In the genomic region with DNA sequence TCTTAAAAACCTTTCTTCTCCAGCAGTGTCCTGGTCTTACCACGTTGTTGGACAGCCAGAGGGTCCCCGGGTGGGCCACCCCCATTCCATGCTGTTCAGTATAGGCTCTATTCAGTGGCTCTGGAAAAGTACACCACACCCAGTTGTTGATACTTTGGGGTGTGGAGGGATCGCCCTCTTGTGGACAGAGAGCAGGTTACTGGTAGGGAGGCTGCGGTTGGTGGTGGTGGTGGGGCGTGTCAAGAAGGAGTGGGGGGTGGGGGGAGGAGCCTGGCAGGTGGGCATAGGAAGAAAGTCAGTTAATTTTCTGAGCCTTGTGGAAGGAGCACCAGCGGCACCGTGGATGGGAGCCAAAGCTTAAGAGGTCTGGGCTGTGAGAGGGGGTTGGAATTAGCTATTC, we compare ENCODE assay signal across 8 mouse cellular contexts. TPM values are rescaled to one million over a fixed set of nuclear protein-coding genes. Genes with fewer than 3 reads are reported as not detected.
DNase-seq lines count a peak whose midpoint lies in the region; ATAC-seq and TF ChIP-seq lines count a peak whose summit lies in the region.

No protein-coding gene starts in this region.

- H3K27ac ChIP-seq in gastrocnemius, adult 2 months = peak overlapping the region; percentile 92
- H3K27ac ChIP-seq in hindbrain, postnatal 0 days = no peak overlapping the region
- no peak overlapping the region for H3K27ac ChIP-seq in left cerebral cortex, adult 2 months

- no peak overlapping the region for H3K9ac ChIP-seq in hindbrain, postnatal 0 days (replicated peaks; ENCODE audit: low read length)

- DNase-seq in WW6 (ENCODE audit: low read depth, low spot score) = peak; percentile 42
- peak; percentile 17 to 59 for DNase-seq in cerebellum, postnatal 25 days
- peak; percentile 81 for DNase-seq in gastrocnemius, adult 2 months
- DNase-seq in hindbrain, postnatal 0 days (ENCODE audit: low spot score) = peak; percentile 77
- DNase-seq in left cerebral cortex, adult 2 months (ENCODE audit: extremely low spot score in 1 of 2, low spot score in 2 of 2) = peak; percentile 73 to 76
- DNase-seq in right cerebral cortex, postnatal 25 days = peak; percentile 72

- ATAC-seq in hindbrain, postnatal 0 days = peak; percentile 78
- ATAC-seq in megakaryocyte, adult 5-6 weeks (ENCODE audit: poor library complexity, severe bottlenecking) = peak; percentile 56
- no peak for ATAC-seq in erythroblast, adult 5-6 weeks (replicated peaks; ENCODE audit: low FRiP score, poor library complexity, severe bottlenecking)

- no peak overlapping the region for H3K4me2 ChIP-seq in hindbrain, postnatal 0 days (ENCODE audit: low read depth, low read length)

- peak; percentile 76 for TF ChIP-seq CTCF in gastrocnemius, adult 2 months (IDR thresholded peaks at IDR 0.05)
- peak; percentile 79 for TF ChIP-seq CTCF in hindbrain, postnatal 0 days (IDR thresholded peaks at IDR 0.05; ENCODE audit: low read depth)
- TF ChIP-seq CTCF in left cerebral cortex, adult 2 months (IDR thresholded peaks at IDR 0.05) = peak; percentile 69

- peak overlapping the region; percentile 80 for H3K4me3 ChIP-seq in gastrocnemius, adult 2 months
- H3K4me3 ChIP-seq in hindbrain, postnatal 0 days (ENCODE audit: low read length) = no peak overlapping the region
- 0 out of 2 replicates have a peak overlapping the region, but pooled peaks have one; percentile 7 for H3K4me3 ChIP-seq in left cerebral cortex, adult 2 months

- no peaks in the 10 kb centered on the region for H3K9me3 ChIP-seq in hindbrain, postnatal 0 days (ENCODE audit: low read length)

- H3K27me3 ChIP-seq in hindbrain, postnatal 0 days (ENCODE audit: insufficient read depth, low read length) = no peaks in the 10 kb centered on the region

- H3K36me3 ChIP-seq in hindbrain, postnatal 0 days (ENCODE audit: insufficient read depth, low read length) = no peaks in the 10 kb centered on the region

- intact Hi-C loops in gastrocnemius, adult 2 months (cut with DNase I) = loop anchor here (1.0 to 5.0 kb wide), 3 partner anchors 30 to 103 kb away; a partner anchor contains a TSS
- intact Hi-C loops in left cerebral cortex, adult 2 months (cut with DNase I) = loop anchor here (1.0 to 5.0 kb wide), 5 partner anchors 29 to 125 kb away; a partner anchor contains a TSS

- 0 out of 2 replicates have a peak, but pooled peaks cover 6% of the 10 kb centered on the region for H3K4me1 ChIP-seq in hindbrain, postnatal 0 days (ENCODE audit: insufficient read depth, low read length)

- 18% methylated on average over 7 of the region's 7 CpGs for WGBS in hindbrain, postnatal 0 days

RNA-seq across cellular contexts. Expression of a gene that starts 2.7 kb away (rescaled TPM):
- 100 to 1,000 TPM in 1 of 2 experiments, 10 to 100 TPM in 1; 52.2 to 123 TPM for total RNA-seq in gastrocnemius, adult 2 months (2021)
- 4.4 and 12.9 TPM in 2 replicates for total RNA-seq in hindbrain, postnatal 0 days (2014; rRNA removed)
- polyA plus RNA-seq in hindbrain, postnatal 0 days (2015; fragmentation: Nextera tagmentation; extraction: Ambion mirVana) = 53.8 and 59.0 TPM in 2 replicates
- 10 to 100 TPM; 28.8 to 31.0 TPM for total RNA-seq in left cerebral cortex, adult 2 months (2021)
- 2,141 and 2,313 TPM in 2 replicates for total RNA-seq in megakaryocyte, adult 5-6 weeks (2015)
- total RNA-seq in megakaryocyte, adult 5-6 weeks (2017) = 1,043 and 1,047 TPM in 2 replicates
- total RNA-seq in erythroblast, adult 5-6 weeks (2015; ENCODE audit: low replicate concordance) = 246 and 247 TPM in 2 replicates
- 99.2 and 118 TPM in 2 replicates for total RNA-seq in erythroblast, adult 5-6 weeks (2017; ENCODE audit: low replicate concordance)

RNA-seq across cellular contexts. Expression of a gene that starts 7.1 kb away (rescaled TPM):
- 1 to 10 TPM in 1 of 2 experiments, not detected in 1; 2.7 TPM for total RNA-seq in gastrocnemius, adult 2 months (2021)
- total RNA-seq in hindbrain, postnatal 0 days (2014; rRNA removed) = not detected in 2 replicates
- polyA plus RNA-seq in hindbrain, postnatal 0 days (2015; fragmentation: Nextera tagmentation; extraction: Ambion mirVana) = not detected in 2 replicates
- total RNA-seq in left cerebral cortex, adult 2 months (2021) = not detected
- not detected in 2 replicates for total RNA-seq in megakaryocyte, adult 5-6 weeks (2015)
- total RNA-seq in megakaryocyte, adult 5-6 weeks (2017) = 3.4 TPM in 1 of 2 replicates, not detected in the other
- total RNA-seq in erythroblast, adult 5-6 weeks (2015; ENCODE audit: low replicate concordance) = not detected in 2 replicates
- not detected in 2 replicates for total RNA-seq in erythroblast, adult 5-6 weeks (2017; ENCODE audit: low replicate concordance)

RNA-seq across cellular contexts. Expression of a gene that starts 11.8 kb away (rescaled TPM):
- 10 to 100 TPM in 1 of 2 experiments, 1 to 10 TPM in 1; 9.5 to 17.4 TPM for total RNA-seq in gastrocnemius, adult 2 months (2021)
- 3.0 TPM in 1 of 2 replicates, not detected in the other for total RNA-seq in hindbrain, postnatal 0 days (2014; rRNA removed)
- polyA plus RNA-seq in hindbrain, postnatal 0 days (2015; fragmentation: Nextera tagmentation; extraction: Ambion mirVana) = 2.3 and 3.1 TPM in 2 replicates
- total RNA-seq in left cerebral cortex, adult 2 months (2021) = 1 to 10 TPM; 4.6 to 4.8 TPM
- total RNA-seq in megakaryocyte, adult 5-6 weeks (2015) = 2,878 and 2,936 TPM in 2 replicates
- 3,102 and 3,469 TPM in 2 replicates for total RNA-seq in megakaryocyte, adult 5-6 weeks (2017)
- total RNA-seq in erythroblast, adult 5-6 weeks (2015; ENCODE audit: low replicate concordance) = 64.0 and 136 TPM in 2 replicates
- total RNA-seq in erythroblast, adult 5-6 weeks (2017; ENCODE audit: low replicate concordance) = 89.5 and 104 TPM in 2 replicates

RNA-seq across cellular contexts. Expression of a gene that starts 13.7 kb away (rescaled TPM):
- not detected for total RNA-seq in gastrocnemius, adult 2 months (2021)
- not detected in 2 replicates for total RNA-seq in hindbrain, postnatal 0 days (2014; rRNA removed)
- polyA plus RNA-seq in hindbrain, postnatal 0 days (2015; fragmentation: Nextera tagmentation; extraction: Ambion mirVana) = not detected in 2 replicates
- not detected for total RNA-seq in left cerebral cortex, adult 2 months (2021)
- not detected in 2 replicates for total RNA-seq in megakaryocyte, adult 5-6 weeks (2015)
- 2.9 and 5.7 TPM in 2 replicates for total RNA-seq in megakaryocyte, adult 5-6 weeks (2017)
- not detected in 2 replicates for total RNA-seq in erythroblast, adult 5-6 weeks (2015; ENCODE audit: low replicate concordance)
- total RNA-seq in erythroblast, adult 5-6 weeks (2017; ENCODE audit: low replicate concordance) = not detected in 2 replicates

RNA-seq across cellular contexts. Expression of a gene that starts 25.4 kb away (rescaled TPM):
- not detected for total RNA-seq in gastrocnemius, adult 2 months (2021)
- total RNA-seq in hindbrain, postnatal 0 days (2014; rRNA removed) = not detected in 2 replicates
- polyA plus RNA-seq in hindbrain, postnatal 0 days (2015; fragmentation: Nextera tagmentation; extraction: Ambion mirVana) = not detected in 2 replicates
- not detected for total RNA-seq in left cerebral cortex, adult 2 months (2021)
- total RNA-seq in megakaryocyte, adult 5-6 weeks (2015) = not detected in 2 replicates
- not detected in 2 replicates for total RNA-seq in megakaryocyte, adult 5-6 weeks (2017)
- total RNA-seq in erythroblast, adult 5-6 weeks (2015; ENCODE audit: low replicate concordance) = not detected in 2 replicates
- total RNA-seq in erythroblast, adult 5-6 weeks (2017; ENCODE audit: low replicate concordance) = not detected in 2 replicates

Comparison
In these comparisons a context has a peak if more than half of its experiments do, and no peak if none do; other contexts are left out.
1. RNA of a gene that starts 2.7 kb away (total RNA-seq): 1,043 to 2,313 TPM in megakaryocyte, adult 5-6 weeks; 99.2 to 247 TPM in erythroblast, adult 5-6 weeks, 52.2 to 123 TPM in gastrocnemius, adult 2 months, 28.8 to 31.0 TPM in left cerebral cortex, adult 2 months and 4.4 to 12.9 TPM in hindbrain, postnatal 0 days; every median in the first group is over 4 times any median in the second.
2. RNA of a gene that starts 11.8 kb away (total RNA-seq): 2,878 to 3,469 TPM in megakaryocyte, adult 5-6 weeks; 64.0 to 136 TPM in erythroblast, adult 5-6 weeks, 9.5 to 17.4 TPM in gastrocnemius, adult 2 months, 4.6 to 4.8 TPM in left cerebral cortex, adult 2 months and 3.0 TPM in hindbrain, postnatal 0 days; every median in the first group is over 10 times any median in the second.
3. Peak in every context shown above with its lines, with median percentiles within 50 percentile points of each other: DNase-seq and CTCF ChIP-seq.